Mouse (Mus musculus): ENCODE data around the gene Pradc1. TPM values are rescaled to one million over a fixed set of nuclear protein-coding genes. Genes with fewer than 3 reads are reported as not detected.
"Not testable (repeated sequence)": the region's sequence is repeated elsewhere in the genome, so short reads cannot be mapped to it uniquely, and the experiment has no call there.

Gene Pradc1
- polyA plus RNA-seq, 1 experiment from 2014 or later = 47.4 TPM

- no peaks in the 10 kb centered on the region for H3K4me1 ChIP-seq (replicated peaks; ENCODE audit: control insufficient read depth, insufficient read depth, low read length)
- H3K4me3 ChIP-seq (ENCODE audit: low read length) = no peak overlapping the region
- H3K9me3 ChIP-seq (ENCODE audit: control insufficient read depth, low read length) = no peaks in the 10 kb centered on the region
- peaks cover 75% of the 10 kb centered on the region for H3K36me3 ChIP-seq (ENCODE audit: control insufficient read depth, insufficient read depth, low read length)
- H3K4me2 ChIP-seq (ENCODE audit: low read depth, low read length) = no peak overlapping the region
- H3K27ac ChIP-seq (ENCODE audit: low read length) = no peak overlapping the region
- H3K9ac ChIP-seq (ENCODE audit: low read length) = no peak overlapping the region
- no peak for ATAC-seq (ENCODE audit: low read depth)
- no peaks in the 10 kb centered on the region for H3K27me3 ChIP-seq (ENCODE audit: control insufficient read depth, insufficient read depth, low read depth, low read length)
Measured at GRCm38 (mm10) chr6:85465381-85465780, 13.6 kb upstream of the Pradc1 start.

- WGBS = 79% methylated on average over 2 of the region's 2 CpGs
- H3K4me3 ChIP-seq (ENCODE audit: low read length) = no peak overlapping the region
- H3K4me2 ChIP-seq (ENCODE audit: low read depth, low read length) = no peak overlapping the region
- no peaks in the 10 kb centered on the region for H3K9me3 ChIP-seq (ENCODE audit: control insufficient read depth, low read length)
- H3K27me3 ChIP-seq (ENCODE audit: control insufficient read depth, insufficient read depth, low read depth, low read length) = no peaks in the 10 kb centered on the region
- H3K9ac ChIP-seq (ENCODE audit: low read length) = no peak overlapping the region
- peaks cover 46% of the 10 kb centered on the region for H3K36me3 ChIP-seq (ENCODE audit: control insufficient read depth, insufficient read depth, low read length)
- peaks cover 6% of the 10 kb centered on the region for H3K4me1 ChIP-seq (replicated peaks; ENCODE audit: control insufficient read depth, insufficient read depth, low read length)
- ATAC-seq (ENCODE audit: low read depth) = no peak
- H3K27ac ChIP-seq (ENCODE audit: low read length) = no peak overlapping the region
Measured at GRCm38 (mm10) chr6:85459621-85460020, 7.9 kb upstream of the Pradc1 start.

- H3K4me3 ChIP-seq (ENCODE audit: low read length) = peak overlapping the region; percentile 93
- peak overlapping the region; percentile 33; the same call in 1 of the 2 replicates for H3K27ac ChIP-seq (ENCODE audit: low read length)
Measured at GRCm38 (mm10) chr6:85452816-85453215, 1.0 kb upstream of the Pradc1 start.

GRCm38 (mm10) chr6:85452411-85452665 lies 568 bp upstream of the Pradc1 start:
- H3K4me3 ChIP-seq (ENCODE audit: low read length) = peak overlapping the region; percentile 93
- peak overlapping the region; percentile 97 for H3K9ac ChIP-seq (ENCODE audit: low read length)
- no peaks in the 10 kb centered on the region for H3K27me3 ChIP-seq (ENCODE audit: control insufficient read depth, insufficient read depth, low read depth, low read length)
- peak overlapping the region; percentile 97 for H3K27ac ChIP-seq (ENCODE audit: low read length)
- H3K4me1 ChIP-seq (replicated peaks; ENCODE audit: control insufficient read depth, insufficient read depth, low read length) = peaks cover 26% of the 10 kb centered on the region
- 0% methylated on average over 15 of the region's 15 CpGs for WGBS
- ATAC-seq (ENCODE audit: low read depth) = peak; percentile 4; the same call in 1 of the 2 replicates
- H3K36me3 ChIP-seq (ENCODE audit: control insufficient read depth, insufficient read depth, low read length) = no peaks in the 10 kb centered on the region
- H3K4me2 ChIP-seq (ENCODE audit: low read depth, low read length) = peak overlapping the region; percentile 83
- no peaks in the 10 kb centered on the region for H3K9me3 ChIP-seq (ENCODE audit: control insufficient read depth, low read length)

More at GRCm38 (mm10) chr6:85452816-85453215, 1.0 kb upstream of the Pradc1 start:
- Histone ChIP-seq H3K9me3 (ENCODE audit: control insufficient read depth, low read length) (no peaks in the 10 kb centered on the region), H3K4me1 (replicated peaks; ENCODE audit: control insufficient read depth, insufficient read depth, low read length) (peaks cover 26% of the 10 kb centered on the region), H3K4me2 (ENCODE audit: low read depth, low read length) (peak overlapping the region; percentile 83), H3K36me3 (ENCODE audit: control insufficient read depth, insufficient read depth, low read length) (no peaks in the 10 kb centered on the region), H3K9ac (ENCODE audit: low read length) (peak overlapping the region; percentile 97), H3K27me3 (ENCODE audit: control insufficient read depth, insufficient read depth, low read depth, low read length) (no peaks in the 10 kb centered on the region)
- 4% methylated on average over 7 of the region's 7 CpGs for WGBS
- ATAC-seq (ENCODE audit: low read depth) = no peak

- Histone ChIP-seq H3K27ac (ENCODE audit: low read length) (peak within 1 kb of the TSS; percentile 97), H3K4me2 (ENCODE audit: low read depth, low read length) (peak within 1 kb of the TSS; percentile 95), H3K4me3 (ENCODE audit: low read length) (peak within 1 kb of the TSS; percentile 93), H3K4me1 (replicated peaks; ENCODE audit: control insufficient read depth, insufficient read depth, low read length) (peaks cover 26% of the 10 kb centered on the region), H3K36me3 (ENCODE audit: control insufficient read depth, insufficient read depth, low read length) (peaks cover 6% of the 10 kb centered on the region), H3K9ac (ENCODE audit: low read length) (peak within 1 kb of the TSS; percentile 97), H3K9me3 (ENCODE audit: control insufficient read depth, low read length) (no peaks in the 10 kb centered on the region), H3K27me3 (ENCODE audit: control insufficient read depth, insufficient read depth, low read depth, low read length) (no peaks in the 10 kb centered on the region)
- 2% methylated on average over 79 of the region's 96 CpGs for WGBS
- ATAC-seq (ENCODE audit: low read depth) = peak; percentile 96
Measured at GRCm38 (mm10) chr6:85450697-85451663, 790 bp downstream of the Pradc1 start, which contains the start of gene Cct7. Cct7 (plus strand) TSS chr6:85451514.

GRCm38 (mm10) chr6:85450140-85450539 lies 1.6 kb downstream of the Pradc1 start:
- 50% methylated on average over 1 of the region's 1 CpGs for WGBS
- not testable (repeated sequence) for ATAC-seq (ENCODE audit: low read depth)

GRCm38 (mm10) chr6:85447351-85447750 lies 4.4 kb downstream of the Pradc1 start:
- Histone ChIP-seq H3K9ac (ENCODE audit: low read length) (no peak overlapping the region), H3K4me1 (replicated peaks; ENCODE audit: control insufficient read depth, insufficient read depth, low read length) (peaks cover 5% of the 10 kb centered on the region), H3K27me3 (ENCODE audit: control insufficient read depth, insufficient read depth, low read depth, low read length) (no peaks in the 10 kb centered on the region), H3K27ac (ENCODE audit: low read length) (no peak overlapping the region), H3K36me3 (ENCODE audit: control insufficient read depth, insufficient read depth, low read length) (peaks cover 24% of the 10 kb centered on the region), H3K4me2 (ENCODE audit: low read depth, low read length) (no peak overlapping the region), H3K4me3 (ENCODE audit: low read length) (no peak overlapping the region), H3K9me3 (ENCODE audit: control insufficient read depth, low read length) (no peaks in the 10 kb centered on the region)
- 84% methylated on average over 6 of the region's 6 CpGs for WGBS
- ATAC-seq (ENCODE audit: low read depth) = no peak

More at GRCm38 (mm10) chr6:85450140-85450539, 1.6 kb downstream of the Pradc1 start:
- H3K9ac ChIP-seq (ENCODE audit: low read length) = peak overlapping the region; percentile 81; the same call in 1 of the 2 replicates
- peaks cover 13% of the 10 kb centered on the region for H3K36me3 ChIP-seq (ENCODE audit: control insufficient read depth, insufficient read depth, low read length)
- H3K4me2 ChIP-seq (ENCODE audit: low read depth, low read length) = peak overlapping the region; percentile 95
- not testable (repeated sequence) for H3K27me3 ChIP-seq (ENCODE audit: control insufficient read depth, insufficient read depth, low read depth, low read length); H3K9me3 ChIP-seq (ENCODE audit: control insufficient read depth, low read length); H3K27ac ChIP-seq (ENCODE audit: low read length)
- H3K4me3 ChIP-seq (ENCODE audit: low read length) = peak overlapping the region; percentile 93
- peaks cover 22% of the 10 kb centered on the region for H3K4me1 ChIP-seq (replicated peaks; ENCODE audit: control insufficient read depth, insufficient read depth, low read length)

GRCm38 (mm10) chr6:85445286-85445685 lies 6.5 kb downstream of the Pradc1 start:
- 79% methylated on average over 5 of the region's 5 CpGs for WGBS
- Histone ChIP-seq H3K4me2 (ENCODE audit: low read depth, low read length) (no peak overlapping the region), H3K4me3 (ENCODE audit: low read length) (no peak overlapping the region), H3K9me3 (ENCODE audit: control insufficient read depth, low read length) (no peaks in the 10 kb centered on the region), H3K27me3 (ENCODE audit: control insufficient read depth, insufficient read depth, low read depth, low read length) (no peaks in the 10 kb centered on the region), H3K4me1 (replicated peaks; ENCODE audit: control insufficient read depth, insufficient read depth, low read length) (no peaks in the 10 kb centered on the region), H3K9ac (ENCODE audit: low read length) (no peak overlapping the region), H3K36me3 (ENCODE audit: control insufficient read depth, insufficient read depth, low read length) (peaks cover 29% of the 10 kb centered on the region), H3K27ac (ENCODE audit: low read length) (no peak overlapping the region)
- no peak for ATAC-seq (ENCODE audit: low read depth)

- Histone ChIP-seq H3K9ac (ENCODE audit: low read length) (no peak overlapping the region), H3K27ac (ENCODE audit: low read length) (no peak overlapping the region), H3K4me2 (ENCODE audit: low read depth, low read length) (no peak overlapping the region), H3K27me3 (ENCODE audit: control insufficient read depth, insufficient read depth, low read depth, low read length) (no peaks in the 10 kb centered on the region), H3K4me1 (replicated peaks; ENCODE audit: control insufficient read depth, insufficient read depth, low read length) (no peaks in the 10 kb centered on the region), H3K4me3 (ENCODE audit: low read length) (no peak overlapping the region), H3K9me3 (ENCODE audit: control insufficient read depth, low read length) (no peaks in the 10 kb centered on the region), H3K36me3 (ENCODE audit: control insufficient read depth, insufficient read depth, low read length) (peaks cover 32% of the 10 kb centered on the region)
- 87% methylated on average over 8 of the region's 8 CpGs for WGBS
- no peak for ATAC-seq (ENCODE audit: low read depth)
Measured at GRCm38 (mm10) chr6:85444266-85444965, 7.4 kb downstream of the Pradc1 start.
